Mouse (Mus musculus) mature B cell (primary cell): ENCODE measurements around the gene Susd5.
"Not testable (repeated sequence)": the region's sequence is repeated elsewhere in the genome, so short reads cannot be mapped to it uniquely, and the experiment has no call there.

ENCODE experiments used
- in situ Hi-C: fragments of 300-500 bp; cut with MboI; formaldehyde crosslinking; loops from 2 replicates; pipeline ENCODE4 v1.14.3; 2019

Gene Susd5

GRCm38 (mm10) chr9:114073681-114074080 is 16.7 kb downstream of the Susd5 start:
- in situ Hi-C loops = no loop called here

- in situ Hi-C loops = no loop called here
Measured at GRCm38 (mm10) chr9:114086422-114086821, 29.5 kb downstream of the Susd5 start.

- in situ Hi-C loops = no loop called here
Measured at GRCm38 (mm10) chr9:114087106-114087815, 30.3 kb downstream of the Susd5 start.

GRCm38 (mm10) chr9:114088885-114089284 is 31.9 kb downstream of the Susd5 start:
- in situ Hi-C loops = not testable (repeated sequence)

GRCm38 (mm10) chr9:114092188-114092587 is 35.2 kb downstream of the Susd5 start:
- in situ Hi-C loops = not testable (repeated sequence)

GRCm38 (mm10) chr9:114094854-114095253 is 37.9 kb downstream of the Susd5 start:
- in situ Hi-C loops = no loop called here

- in situ Hi-C loops = no loop called here
Measured at GRCm38 (mm10) chr9:114098716-114099302, 41.9 kb downstream of the Susd5 start.

GRCm38 (mm10) chr9:114110268-114110667 is 53.3 kb downstream of the Susd5 start:
- in situ Hi-C loops = no loop called here

GRCm38 (mm10) chr9:114111161-114111560 is 54.2 kb downstream of the Susd5 start:
- in situ Hi-C loops = no loop called here

GRCm38 (mm10) chr9:114112226-114112625 is 55.3 kb downstream of the Susd5 start:
- in situ Hi-C loops = no loop called here

GRCm38 (mm10) chr9:114113911-114114623 is 57.1 kb downstream of the Susd5 start:
- in situ Hi-C loops = no loop called here

GRCm38 (mm10) chr9:114116672-114117071 is 59.7 kb downstream of the Susd5 start:
- in situ Hi-C loops = not testable (repeated sequence)

- in situ Hi-C loops = not testable (repeated sequence)
Measured at GRCm38 (mm10) chr9:114122862-114123261, 65.9 kb downstream of the Susd5 start.

GRCm38 (mm10) chr9:114129273-114129835 is 72.4 kb downstream of the Susd5 start:
- in situ Hi-C loops = not testable (repeated sequence)
